Mouse (Mus musculus) stomach, embryonic 15.5 days (tissue): ENCODE data around the gene Gal3st4. TPM values are rescaled to one million over a fixed set of nuclear protein-coding genes. Genes with fewer than 3 reads are reported as not detected.

Experiments
- ATAC-seq: fragments of 200-750 bp; cut with Nextera tagmentation; 2 replicates; pipeline ENCODE4 v1.8.0; 2017; ENCODE audit warnings: low read depth, moderate number of reproducible peaks, moderate TSS enrichment; ENCODE audit not compliant: insufficient read depth, low FRiP score
- H3K27ac ChIP-seq: fragments of 300-500 bp; sonication (generic); 2 replicates; pipeline ENCODE4 v1.5.1; 2015; ENCODE audit warnings: mild to moderate bottlenecking, inconsistent platforms
- H3K27me3 ChIP-seq: fragments of 300-500 bp; sonication (generic); replicated peaks from 2 replicates; pipeline ENCODE4 v1.6.1; 2015; ENCODE audit warnings: inconsistent platforms
- H3K36me3 ChIP-seq: fragments of 300-500 bp; sonication (generic); 2 replicates; pipeline ENCODE4 v1.6.1; 2015; ENCODE audit warnings: inconsistent platforms
- H3K4me1 ChIP-seq: fragments of 300-500 bp; sonication (generic); 2 replicates; pipeline ENCODE4 v1.6.1; 2015; ENCODE audit warnings: inconsistent platforms
- H3K4me2 ChIP-seq: fragments of 300-500 bp; sonication (generic); 2 replicates; pipeline ENCODE4 v1.6.1; 2015; ENCODE audit warnings: mild to moderate bottlenecking, inconsistent platforms
- H3K4me3 ChIP-seq: fragments of 300-500 bp; sonication (generic); replicated peaks from 2 replicates; pipeline ENCODE4 v1.5.1; 2015; ENCODE audit warnings: inconsistent platforms
- H3K9ac ChIP-seq: fragments of 300-500 bp; sonication (generic); 2 replicates; pipeline ENCODE4 v1.6.1; 2015; ENCODE audit warnings: inconsistent platforms
- H3K9me3 ChIP-seq: fragments of 300-500 bp; sonication (generic); 2 replicates; pipeline ENCODE4 v1.6.1; 2016; ENCODE audit warnings: inconsistent platforms
- WGBS: fragments of 180-500 bp; shearing (Covaris S2); methylation state at CpG from one replicate; pipeline ENCODE4 v1.1.7; 2015; 5-methylcytosine and 5-hydroxymethylcytosine counted together
- polyA plus RNA-seq: library from polyadenylated mRNA; unstranded; fragments of >200 nt; fragmentation: Nextera tagmentation; extraction: Ambion mirVana; gene quantifications from 2 replicates; pipeline ENCODE4 v1.2.1, GENCODE M21; 2015

Gal3st4 gene
- polyA plus RNA-seq, 1 experiment from 2014 or later = 2.0 TPM

GRCm38 (mm10) chr5:138260051-138260450 lies 12.6 kb downstream of the Gal3st4 start:
- no peak overlapping the region for H3K4me2 ChIP-seq
- peaks cover 27% of the 10 kb centered on the region for H3K4me1 ChIP-seq
- ATAC-seq = no peak
- H3K9ac ChIP-seq = no peak overlapping the region
- WGBS = 72% methylated on average over 10 of the region's 10 CpGs
- H3K36me3 ChIP-seq = peaks cover 21% of the 10 kb centered on the region; the same call in 1 of the 2 replicates
- no peak overlapping the region for H3K27ac ChIP-seq
- no peaks in the 10 kb centered on the region for H3K9me3 ChIP-seq
- no peak overlapping the region for H3K4me3 ChIP-seq
- no peaks in the 10 kb centered on the region for H3K27me3 ChIP-seq

- Histone ChIP-seq H3K27me3 (no peaks in the 10 kb centered on the region), H3K27ac (no peak overlapping the region), H3K36me3 (peaks cover 21% of the 10 kb centered on the region; the same call in 1 of the 2 replicates), H3K4me3 (no peak overlapping the region), H3K9me3 (no peaks in the 10 kb centered on the region), H3K9ac (no peak overlapping the region), H3K4me1 (peaks cover 28% of the 10 kb centered on the region), H3K4me2 (no peak overlapping the region)
- ATAC-seq = no peak
- 70% methylated on average over 7 of the region's 7 CpGs for WGBS
Observed at GRCm38 (mm10) chr5:138258993-138259392, 13.6 kb downstream of the Gal3st4 start.

- Histone ChIP-seq H3K4me2 (no peak overlapping the region), H3K9ac (no peak overlapping the region), H3K27ac (no peak overlapping the region), H3K36me3 (peaks cover 21% of the 10 kb centered on the region; the same call in 1 of the 2 replicates), H3K4me3 (no peak overlapping the region), H3K4me1 (peaks cover 28% of the 10 kb centered on the region), H3K27me3 (no peaks in the 10 kb centered on the region), H3K9me3 (no peaks in the 10 kb centered on the region)
- ATAC-seq = no peak
- WGBS = 78% methylated on average over 6 of the region's 6 CpGs
Observed at GRCm38 (mm10) chr5:138258542-138258941, 14.1 kb downstream of the Gal3st4 start.

- WGBS = 73% methylated on average over 3 of the region's 3 CpGs
- H3K4me2 ChIP-seq = no peak overlapping the region
- H3K9me3 ChIP-seq = no peaks in the 10 kb centered on the region
- H3K27ac ChIP-seq = no peak overlapping the region
- no peak overlapping the region for H3K9ac ChIP-seq
- H3K27me3 ChIP-seq = no peaks in the 10 kb centered on the region
- peaks cover 21% of the 10 kb centered on the region; the same call in 1 of the 2 replicates for H3K36me3 ChIP-seq
- peaks cover 26% of the 10 kb centered on the region for H3K4me1 ChIP-seq
- H3K4me3 ChIP-seq = no peak overlapping the region
- ATAC-seq = no peak
Observed at GRCm38 (mm10) chr5:138258078-138258477, 14.6 kb downstream of the Gal3st4 start.

GRCm38 (mm10) chr5:138257585-138257978 lies 15.1 kb downstream of the Gal3st4 start:
- ATAC-seq = no peak
- WGBS = 90% methylated on average over 4 of the region's 4 CpGs
- no peaks in the 10 kb centered on the region for H3K27me3 ChIP-seq
- H3K4me1 ChIP-seq = peaks cover 21% of the 10 kb centered on the region
- H3K4me3 ChIP-seq = no peak overlapping the region
- H3K27ac ChIP-seq = no peak overlapping the region
- H3K9me3 ChIP-seq = no peaks in the 10 kb centered on the region
- no peak overlapping the region for H3K4me2 ChIP-seq
- H3K9ac ChIP-seq = no peak overlapping the region
- peaks cover 21% of the 10 kb centered on the region; the same call in 1 of the 2 replicates for H3K36me3 ChIP-seq

- Histone ChIP-seq H3K27me3 (no peaks in the 10 kb centered on the region), H3K4me3 (no peak overlapping the region), H3K4me2 (no peak overlapping the region), H3K9ac (no peak overlapping the region), H3K4me1 (peaks cover 16% of the 10 kb centered on the region), H3K9me3 (no peaks in the 10 kb centered on the region), H3K36me3 (peaks cover 21% of the 10 kb centered on the region; the same call in 1 of the 2 replicates), H3K27ac (peak overlapping the region; percentile 36; the same call in 1 of the 2 replicates)
- no peak for ATAC-seq
- WGBS = 81% methylated on average over 10 of the region's 10 CpGs
Observed at GRCm38 (mm10) chr5:138256966-138257584, 15.6 kb downstream of the Gal3st4 start.

GRCm38 (mm10) chr5:138256094-138256467 lies 16.6 kb downstream of the Gal3st4 start:
- Histone ChIP-seq H3K27ac (peak overlapping the region; percentile 90), H3K4me3 (peak overlapping the region; percentile 87), H3K4me2 (peak overlapping the region; percentile 87), H3K27me3 (no peaks in the 10 kb centered on the region), H3K9me3 (no peaks in the 10 kb centered on the region), H3K4me1 (peaks cover 12% of the 10 kb centered on the region), H3K36me3 (peaks cover 12% of the 10 kb centered on the region; the same call in 1 of the 2 replicates), H3K9ac (peak overlapping the region; percentile 73)
- no peak for ATAC-seq
- WGBS = 16% methylated on average over 7 of the region's 7 CpGs

- no peaks in the 10 kb centered on the region for H3K9me3 ChIP-seq
- H3K36me3 ChIP-seq = peaks cover 12% of the 10 kb centered on the region; the same call in 1 of the 2 replicates
- WGBS = under 1% methylated on average over 38 of the region's 38 CpGs
- H3K4me3 ChIP-seq = peak within 1 kb of the TSS; percentile 87
- H3K4me1 ChIP-seq = peaks cover 12% of the 10 kb centered on the region
- H3K9ac ChIP-seq = peak within 1 kb of the TSS; percentile 73
- H3K4me2 ChIP-seq = peak within 1 kb of the TSS; percentile 87
- H3K27ac ChIP-seq = peak within 1 kb of the TSS; percentile 90
- peak; percentile 99 for ATAC-seq
- H3K27me3 ChIP-seq = no peaks in the 10 kb centered on the region
Observed at GRCm38 (mm10) chr5:138255353-138256093, 17.1 kb downstream of the Gal3st4 start, which contains the start of gene Lamtor4. Gene Lamtor4, plus strand, starts transcription at chr5:138255482.

GRCm38 (mm10) chr5:138253061-138253460 lies 19.6 kb downstream of the Gal3st4 start:
- Histone ChIP-seq H3K4me2 (no peak overlapping the region), H3K9ac (no peak overlapping the region), H3K36me3 (no peaks in the 10 kb centered on the region), H3K27ac (no peak overlapping the region), H3K4me1 (peaks cover 12% of the 10 kb centered on the region), H3K27me3 (no peaks in the 10 kb centered on the region), H3K4me3 (no peak overlapping the region), H3K9me3 (no peaks in the 10 kb centered on the region)
- WGBS = 91% methylated on average over 3 of the region's 3 CpGs
- no peak for ATAC-seq

- Histone ChIP-seq H3K4me3 (no peak overlapping the region), H3K4me2 (no peak overlapping the region), H3K4me1 (peaks cover 7% of the 10 kb centered on the region), H3K36me3 (no peaks in the 10 kb centered on the region), H3K27me3 (no peaks in the 10 kb centered on the region), H3K9ac (no peak overlapping the region), H3K27ac (no peak overlapping the region), H3K9me3 (no peaks in the 10 kb centered on the region)
- 82% methylated on average over 12 of the region's 12 CpGs for WGBS
- ATAC-seq = no peak
Observed at GRCm38 (mm10) chr5:138251144-138251543, 21.5 kb downstream of the Gal3st4 start.

GRCm38 (mm10) chr5:138241511-138241910 lies 31.1 kb downstream of the Gal3st4 start:
- H3K27me3 ChIP-seq = no peaks in the 10 kb centered on the region
- ATAC-seq = no peak
- H3K9ac ChIP-seq = no peak overlapping the region
- no peaks in the 10 kb centered on the region for H3K4me1 ChIP-seq
- no peak overlapping the region for H3K4me2 ChIP-seq
- no peak overlapping the region for H3K4me3 ChIP-seq
- H3K27ac ChIP-seq = no peak overlapping the region
- H3K36me3 ChIP-seq = no peaks in the 10 kb centered on the region
- 25% methylated on average over 2 of the region's 2 CpGs for WGBS
- no peaks in the 10 kb centered on the region for H3K9me3 ChIP-seq

- no peak overlapping the region for H3K27ac ChIP-seq
- no peaks in the 10 kb centered on the region for H3K9me3 ChIP-seq
- H3K9ac ChIP-seq = no peak overlapping the region
- no peaks in the 10 kb centered on the region for H3K36me3 ChIP-seq
- no peaks in the 10 kb centered on the region for H3K4me1 ChIP-seq
- no peaks in the 10 kb centered on the region for H3K27me3 ChIP-seq
- H3K4me3 ChIP-seq = no peak overlapping the region
- H3K4me2 ChIP-seq = no peak overlapping the region
- ATAC-seq = no peak
Observed at GRCm38 (mm10) chr5:138234224-138234623, 38.4 kb downstream of the Gal3st4 start.
